Mouse (Mus musculus) limb, embryonic 11.5 days (tissue): ENCODE results near the gene Zic2. TPM values are rescaled to one million over a fixed set of nuclear protein-coding genes. Genes with fewer than 3 reads are reported as not detected.
A peak's percentile ranks its signal among the peaks of the same experiment; 100 is the strongest.

Source experiments
- ATAC-seq: fragments of 200-750 bp; cut with Nextera tagmentation; 2 replicates; pipeline ENCODE4 v1.8.0; 2017; ENCODE audit warnings: low read depth; ENCODE audit not compliant: insufficient number of reproducible peaks, low FRiP score, low TSS enrichment
- DNase-seq: peaks from one replicate; pipeline ENCODE4 v3.0.0-alpha.2; 2015; ENCODE audit warnings: low spot score
- H3K27ac ChIP-seq: fragments of 300-500 bp; sonication (generic); replicated peaks from 2 replicates; pipeline ENCODE4 v1.5.1; 2014; ENCODE audit warnings: low read depth, mild to moderate bottlenecking, low read length
- H3K27me3 ChIP-seq: fragments of 300-500 bp; sonication (generic); 2 replicates; pipeline ENCODE4 v1.6.1; 2014; ENCODE audit warnings: mild to moderate bottlenecking, low read length, mixed read lengths; ENCODE audit not compliant: control insufficient read depth, insufficient read depth
- H3K36me3 ChIP-seq: fragments of 300-500 bp; sonication (generic); 2 replicates; pipeline ENCODE4 v1.6.1; 2014; ENCODE audit warnings: mild to moderate bottlenecking, low read length, moderate library complexity, mixed read lengths; ENCODE audit not compliant: control insufficient read depth, insufficient read depth
- H3K4me1 ChIP-seq: fragments of 300-500 bp; sonication (generic); 2 replicates; pipeline ENCODE4 v1.6.1; 2014; ENCODE audit warnings: low read length, mixed read lengths; ENCODE audit not compliant: control insufficient read depth, insufficient read depth
- H3K4me2 ChIP-seq: fragments of 300-500 bp; sonication (generic); 2 replicates; pipeline ENCODE4 v1.6.1; 2014; ENCODE audit warnings: low read depth, mild to moderate bottlenecking, moderate library complexity; ENCODE audit not compliant: severe bottlenecking
- H3K4me3 ChIP-seq: fragments of 300-500 bp; sonication (generic); 2 replicates; pipeline ENCODE4 v1.5.1; 2014; ENCODE audit warnings: low read depth, low read length
- H3K9ac ChIP-seq: fragments of 300-500 bp; sonication (generic); 2 replicates; pipeline ENCODE4 v1.6.1; 2014; ENCODE audit warnings: mild to moderate bottlenecking, low read length
- H3K9me3 ChIP-seq: fragments of 300-500 bp; sonication (generic); 2 replicates; pipeline ENCODE4 v1.6.1; 2016; ENCODE audit warnings: low read length; ENCODE audit not compliant: control insufficient read depth
- WGBS: fragments of 180-500 bp; shearing (Covaris S2); extraction: QIAGEN DNeasy Blood & Tissue Kit; methylation state at CpG from one replicate; pipeline ENCODE4 v1.1.7; 2014; 5-methylcytosine and 5-hydroxymethylcytosine counted together
- polyA plus RNA-seq: library from polyadenylated mRNA; unstranded; fragments of >200 nt; fragmentation: Nextera tagmentation; extraction: Ambion mirVana; gene quantifications from 2 replicates; pipeline ENCODE4 v1.2.1, GENCODE M21; 2014

Gene Zic2
- polyA plus RNA-seq, 1 experiment from 2014 or later: 5.6 TPM

GRCm38 (mm10) chr14:122472161-122472560 is 3.1 kb upstream of the Zic2 start:
- ATAC-seq (no peak), DNase-seq (peak; percentile 62)
- Histone ChIP-seq H3K27ac (peak overlapping the region; percentile 42; the same call in 1 of the 2 replicates), H3K4me3 (peak overlapping the region; percentile 20), H3K36me3 (no peaks in the 10 kb centered on the region), H3K4me1 (peaks cover 18% of the 10 kb centered on the region), H3K4me2 (peak overlapping the region; percentile 75), H3K9me3 (no peaks in the 10 kb centered on the region), H3K27me3 (peaks cover 13% of the 10 kb centered on the region), H3K9ac (peak overlapping the region; percentile 56)
- 1% methylated on average over 13 of the region's 13 CpGs for WGBS

GRCm38 (mm10) chr14:122472647-122473046 is 2.6 kb upstream of the Zic2 start:
- Histone ChIP-seq H3K4me1 (peaks cover 18% of the 10 kb centered on the region), H3K4me2 (peak overlapping the region; percentile 75), H3K9ac (peak overlapping the region; percentile 56), H3K27me3 (peaks cover 12% of the 10 kb centered on the region), H3K36me3 (no peaks in the 10 kb centered on the region), H3K9me3 (no peaks in the 10 kb centered on the region), H3K27ac (peak overlapping the region; percentile 42; the same call in 1 of the 2 replicates), H3K4me3 (peak overlapping the region; percentile 77)
- ATAC-seq (no peak), DNase-seq (peak; percentile 35)
- WGBS: under 1% methylated on average over 5 of the region's 5 CpGs

GRCm38 (mm10) chr14:122473211-122473751 is 2.0 kb upstream of the Zic2 start:
- WGBS: 0% methylated on average over 17 of the region's 17 CpGs
- H3K36me3 ChIP-seq: no peaks in the 10 kb centered on the region
- peak overlapping the region; percentile 75 for H3K4me2 ChIP-seq
- peaks cover 18% of the 10 kb centered on the region for H3K4me1 ChIP-seq
- peak; percentile 23 for ATAC-seq
- H3K9ac ChIP-seq: peak overlapping the region; percentile 49
- peak overlapping the region; percentile 64 for H3K27ac ChIP-seq
- peak overlapping the region; percentile 77 for H3K4me3 ChIP-seq
- H3K27me3 ChIP-seq: peaks cover 12% of the 10 kb centered on the region
- no peaks in the 10 kb centered on the region for H3K9me3 ChIP-seq
- peak; percentile 55 for DNase-seq

GRCm38 (mm10) chr14:122474041-122474890 is 969 bp upstream of the Zic2 start:
- H3K9me3 ChIP-seq: no peaks in the 10 kb centered on the region
- no peaks in the 10 kb centered on the region for H3K36me3 ChIP-seq
- under 1% methylated on average over 55 of the region's 57 CpGs for WGBS
- DNase-seq (peak; percentile 89), ATAC-seq (peak; percentile 82)
- peak overlapping the region; percentile 97 for H3K9ac ChIP-seq
- peak overlapping the region; percentile 77 for H3K4me3 ChIP-seq
- peaks cover 15% of the 10 kb centered on the region for H3K4me1 ChIP-seq
- H3K27ac ChIP-seq: peak overlapping the region; percentile 99
- peak overlapping the region; percentile 75 for H3K4me2 ChIP-seq
- H3K27me3 ChIP-seq: peaks cover 15% of the 10 kb centered on the region

- ATAC-seq (no peak), DNase-seq (peak; percentile 69)
- Histone ChIP-seq H3K9ac (peak overlapping the region; percentile 97), H3K4me2 (peak overlapping the region; percentile 75), H3K27ac (peak overlapping the region; percentile 99), H3K4me3 (peak overlapping the region; percentile 77), H3K4me1 (peaks cover 14% of the 10 kb centered on the region), H3K36me3 (no peaks in the 10 kb centered on the region), H3K9me3 (no peaks in the 10 kb centered on the region), H3K27me3 (peaks cover 12% of the 10 kb centered on the region)
- under 1% methylated on average over 65 of the region's 65 CpGs for WGBS
Measured at GRCm38 (mm10) chr14:122475557-122476040, 364 bp downstream of the Zic2 start.

GRCm38 (mm10) chr14:122476041-122476821 is 996 bp downstream of the Zic2 start:
- DNase-seq: peak; percentile 74
- H3K4me1 ChIP-seq: peaks cover 14% of the 10 kb centered on the region
- under 1% methylated on average over 62 of the region's 62 CpGs for WGBS
- peak overlapping the region; percentile 99 for H3K27ac ChIP-seq
- peak overlapping the region; percentile 77 for H3K4me3 ChIP-seq
- no peaks in the 10 kb centered on the region for H3K9me3 ChIP-seq
- no peaks in the 10 kb centered on the region for H3K36me3 ChIP-seq
- no peak for ATAC-seq
- peak overlapping the region; percentile 97 for H3K9ac ChIP-seq
- peaks cover 15% of the 10 kb centered on the region for H3K27me3 ChIP-seq
- H3K4me2 ChIP-seq: peak overlapping the region; percentile 75

GRCm38 (mm10) chr14:122476822-122477215 is 1.6 kb downstream of the Zic2 start:
- ATAC-seq (no peak), DNase-seq (no peak)
- peaks cover 19% of the 10 kb centered on the region for H3K27me3 ChIP-seq
- peak overlapping the region; percentile 97 for H3K9ac ChIP-seq
- H3K27ac ChIP-seq: peak overlapping the region; percentile 99
- H3K4me3 ChIP-seq: peak overlapping the region; percentile 77
- no peaks in the 10 kb centered on the region for H3K36me3 ChIP-seq
- H3K4me2 ChIP-seq: peak overlapping the region; percentile 75
- peaks cover 19% of the 10 kb centered on the region for H3K4me1 ChIP-seq
- WGBS: under 1% methylated on average over 18 of the region's 18 CpGs
- no peaks in the 10 kb centered on the region for H3K9me3 ChIP-seq

- Histone ChIP-seq H3K4me2 (peak overlapping the region; percentile 75), H3K27ac (peak overlapping the region; percentile 99), H3K4me1 (peaks cover 21% of the 10 kb centered on the region), H3K36me3 (no peaks in the 10 kb centered on the region), H3K27me3 (peaks cover 24% of the 10 kb centered on the region), H3K9me3 (no peaks in the 10 kb centered on the region), H3K9ac (peak overlapping the region; percentile 97), H3K4me3 (peak overlapping the region; percentile 77)
- DNase-seq: peak; percentile 69
- no peak for ATAC-seq
- under 1% methylated on average over 20 of the region's 20 CpGs for WGBS
Measured at GRCm38 (mm10) chr14:122477261-122477671, 2.0 kb downstream of the Zic2 start.
